Mouse (Mus musculus) liver, postnatal 0 days (tissue): ENCODE measurements around the gene Iqca. TPM values are rescaled to one million over a fixed set of nuclear protein-coding genes. Genes with fewer than 3 reads are reported as not detected.
A peak's percentile ranks its signal among the peaks of the same experiment; 100 is the strongest.

Experiments
- ATAC-seq: fragments of 200-750 bp; cut with Nextera tagmentation; 2 replicates; pipeline ENCODE4 v1.8.0; 2017; ENCODE audit warnings: mild to moderate bottlenecking, moderate library complexity
- DNase-seq: peaks from one replicate; pipeline ENCODE4 v3.0.0-alpha.2; 2016
- H3K27ac ChIP-seq: fragments of 300-500 bp; sonication (generic); 2 replicates; pipeline ENCODE4 v1.5.1; 2014; ENCODE audit warnings: antibody characterized with exemption, moderate library complexity, mild to moderate bottlenecking, low read depth
- H3K27me3 ChIP-seq: fragments of 300-500 bp; sonication (generic); 2 replicates; pipeline ENCODE4 v1.6.1; 2014; ENCODE audit warnings: low read length, control low read depth, mixed read lengths; ENCODE audit not compliant: insufficient read depth
- H3K36me3 ChIP-seq: fragments of 300-500 bp; sonication (generic); replicated peaks from 2 replicates; pipeline ENCODE4 v1.6.1; 2014; ENCODE audit warnings: mild to moderate bottlenecking, control low read depth, low read length, moderate library complexity, mixed read lengths; ENCODE audit not compliant: insufficient read depth
- H3K4me1 ChIP-seq: fragments of 300-500 bp; sonication (generic); 2 replicates; pipeline ENCODE4 v1.6.1; 2014; ENCODE audit warnings: antibody characterized with exemption, mild to moderate bottlenecking, control low read depth; ENCODE audit not compliant: insufficient read depth
- H3K4me2 ChIP-seq: fragments of 300-500 bp; sonication (generic); 2 replicates; pipeline ENCODE4 v1.6.1; 2014; ENCODE audit warnings: low read depth, mild to moderate bottlenecking, low read length, moderate library complexity, mixed read lengths
- H3K4me3 ChIP-seq: fragments of 300-500 bp; sonication (generic); 2 replicates; pipeline ENCODE4 v1.5.1; 2014; ENCODE audit warnings: low read depth, low read length
- H3K9ac ChIP-seq: fragments of 300-500 bp; sonication (generic); replicated peaks from 2 replicates; pipeline ENCODE4 v1.6.1; 2014; ENCODE audit warnings: mild to moderate bottlenecking, moderate library complexity
- H3K9me3 ChIP-seq: fragments of 300-500 bp; sonication (generic); 2 replicates; pipeline ENCODE4 v1.6.1; 2016; ENCODE audit warnings: mild to moderate bottlenecking, control low read depth, low read length, mixed read lengths
- CTCF ChIP-seq: sonication (generic); IDR thresholded peaks from 2 replicates; pipeline ENCODE4 v1.5.1; 2016; ENCODE audit warnings: antibody characterized with exemption, low read depth
- EP300 ChIP-seq: IDR thresholded peaks from 2 replicates; pipeline ENCODE4 v1.6.1; 2016; ENCODE audit warnings: antibody characterized with exemption, low read depth, mild to moderate bottlenecking
- WGBS: fragments of 180-500 bp; shearing (Covaris S2); extraction: QIAGEN DNeasy Blood & Tissue Kit; methylation state at CpG from one replicate; pipeline ENCODE4 v1.1.7; 2014; ENCODE audit not compliant: insufficient replicate concordance; 5-methylcytosine and 5-hydroxymethylcytosine counted together
- polyA plus RNA-seq: library from polyadenylated mRNA; unstranded; fragments of >200 nt; fragmentation: Nextera tagmentation; extraction: Ambion mirVana; gene quantifications from 2 replicates; pipeline ENCODE4 v1.2.1, GENCODE M21; 2015

Gene Iqca
- polyA plus RNA-seq, result 1.5 and 1.7 TPM in 2 replicates

DNA sequence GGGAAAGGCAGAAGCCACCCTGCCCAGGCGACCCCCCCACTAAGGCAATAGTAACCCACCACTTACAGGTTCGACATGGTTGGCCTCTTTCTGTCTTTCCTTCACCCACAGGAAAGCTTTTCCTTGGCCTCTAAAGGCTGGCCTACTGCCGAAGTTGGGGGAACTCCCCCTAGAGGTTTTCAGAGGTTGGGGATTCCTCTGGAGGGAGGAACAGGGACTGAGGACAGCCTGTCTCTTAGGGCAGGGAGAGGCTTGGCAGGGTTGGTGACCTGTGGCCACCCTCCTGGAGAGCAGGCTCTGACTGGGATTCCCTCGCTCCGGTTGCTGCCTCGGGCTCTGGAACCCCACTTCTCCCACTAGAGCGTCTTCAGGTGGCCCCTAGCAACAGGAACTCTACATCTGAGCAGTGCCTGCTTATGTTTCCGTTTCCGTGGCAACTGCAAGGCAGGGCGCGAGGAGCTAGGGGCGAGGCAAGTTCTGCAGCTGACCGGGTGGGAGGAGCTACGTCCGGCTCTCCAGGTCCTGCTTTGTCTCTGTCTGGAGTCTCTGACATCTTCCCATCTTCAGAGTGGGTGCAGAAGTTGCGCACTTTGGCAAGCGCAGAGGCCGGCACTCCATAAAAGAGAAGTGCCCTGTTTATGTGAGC lies at the start of gene Iqca:
Gene Iqca, minus strand, starts transcription at position 303 of the 646 bp plus-strand sequence.
- H3K36me3 ChIP-seq, result no peaks in the 10 kb centered on the region
- no peaks in the 10 kb centered on the region for H3K9me3 ChIP-seq
- H3K27me3 ChIP-seq, result peaks cover 4% of the 10 kb centered on the region; the same call in 1 of the 2 replicates
- no peak within 1 kb of the TSS for H3K4me3 ChIP-seq
- WGBS, result 3% methylated on average over 18 of the region's 18 CpGs
- DNase-seq (peak; percentile 42), ATAC-seq (peak; percentile 36; the same call in 1 of the 2 replicates)
- no peak for TF ChIP-seq CTCF
- no peak for TF ChIP-seq EP300
- no peak within 1 kb of the TSS for H3K27ac ChIP-seq
- H3K4me1 ChIP-seq, result 0 out of 2 replicates have a peak, but pooled peaks cover 4% of the 10 kb centered on the region
- H3K9ac ChIP-seq, result no peak within 1 kb of the TSS
- H3K4me2 ChIP-seq, result 0 out of 2 replicates have a peak within 1 kb of the TSS, but pooled peaks have one; percentile 18

DNA sequence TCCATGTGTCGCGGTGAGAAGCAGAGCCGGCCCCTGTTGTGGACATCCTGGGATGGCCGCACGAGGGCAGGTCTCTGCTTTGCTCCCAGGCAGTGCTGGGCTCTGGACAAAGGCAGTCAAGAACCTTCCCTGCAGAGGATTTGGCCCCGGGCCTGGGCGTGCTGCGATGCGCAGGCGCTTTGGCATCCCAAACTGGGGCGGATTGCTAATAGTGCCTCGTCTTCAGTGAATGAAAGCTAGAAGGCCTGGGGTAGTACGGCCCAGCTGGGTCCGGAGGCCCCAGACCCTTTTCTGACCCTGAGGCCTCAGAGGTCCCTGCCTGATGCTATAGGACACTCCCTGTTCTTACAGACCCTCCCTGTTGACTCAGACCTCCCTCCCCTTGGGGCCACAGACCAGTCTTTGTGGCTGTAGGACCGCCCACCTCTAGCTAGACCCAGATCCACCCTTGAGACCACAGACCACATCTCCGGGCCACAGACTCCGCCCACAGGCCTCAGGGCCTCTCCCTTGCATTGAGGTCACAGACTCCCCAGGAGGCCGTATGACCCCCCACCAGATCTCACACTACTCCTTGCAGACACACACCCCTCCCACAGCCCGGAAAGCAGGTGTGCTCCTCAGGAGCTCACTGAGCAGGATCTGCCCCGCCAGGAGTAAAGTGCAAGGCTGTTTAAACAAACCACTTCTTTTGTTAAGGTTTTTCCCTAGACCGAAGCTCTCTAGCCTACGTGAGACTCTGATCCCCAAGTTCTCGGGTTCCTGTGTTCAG lies 49.2 kb upstream of the Iqca start:
- DNase-seq (peak; percentile 28), ATAC-seq (no peak)
- H3K4me1 ChIP-seq, result no peaks in the 10 kb centered on the region
- WGBS, result 17% methylated on average over 23 of the region's 23 CpGs
- TF ChIP-seq CTCF (peak; percentile 33; the same call in 1 of the 2 replicates), EP300 (no peak)
- no peak overlapping the region for H3K9ac ChIP-seq
- no peaks in the 10 kb centered on the region for H3K9me3 ChIP-seq
- H3K27ac ChIP-seq, result no peak overlapping the region
- peaks cover 38% of the 10 kb centered on the region for H3K27me3 ChIP-seq
- H3K4me2 ChIP-seq, result no peak overlapping the region
- H3K4me3 ChIP-seq, result no peak overlapping the region
- no peaks in the 10 kb centered on the region for H3K36me3 ChIP-seq

DNA sequence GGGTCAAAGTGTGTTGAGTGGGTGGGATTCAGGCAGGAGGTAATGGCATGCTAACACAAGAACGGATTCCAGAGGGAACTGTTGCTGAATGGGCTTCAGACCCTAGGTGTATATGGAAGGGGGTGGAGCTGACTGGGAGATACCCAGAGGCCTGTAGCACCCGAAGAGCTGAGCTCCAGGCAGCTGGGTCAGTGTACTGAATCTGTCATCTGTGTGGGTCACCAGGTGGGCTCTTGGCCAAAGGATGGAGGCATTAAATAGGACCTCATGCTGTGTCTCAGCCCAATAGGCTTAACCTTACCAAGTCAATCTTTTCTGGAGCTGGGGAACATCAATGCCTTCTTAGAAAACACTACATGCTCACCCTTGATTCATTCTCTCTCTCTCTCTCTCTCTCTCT lies 48.5 kb upstream of the Iqca start:
- DNase-seq, result no peak
- Histone ChIP-seq H3K4me2 (no peak overlapping the region), H3K9me3 (no peaks in the 10 kb centered on the region), H3K4me1 (no peaks in the 10 kb centered on the region), H3K9ac (no peak overlapping the region), H3K4me3 (no peak overlapping the region), H3K27me3 (peaks cover 38% of the 10 kb centered on the region), H3K27ac (no peak overlapping the region), H3K36me3 (no peaks in the 10 kb centered on the region)
- TF ChIP-seq CTCF (no peak), EP300 (no peak)
- WGBS, result 43% methylated on average over 2 of the region's 2 CpGs
- no peak for ATAC-seq

GRCm38 (mm10) chr1:90201246-90201645 lies 48.0 kb upstream of the Iqca start:
- DNase-seq (no peak), ATAC-seq (no peak)
- H3K9me3 ChIP-seq, result no peaks in the 10 kb centered on the region
- no peaks in the 10 kb centered on the region for H3K36me3 ChIP-seq
- H3K9ac ChIP-seq, result no peak overlapping the region
- no peak overlapping the region for H3K4me3 ChIP-seq
- WGBS, result 59% methylated on average over 5 of the region's 5 CpGs
- H3K27me3 ChIP-seq, result peaks cover 38% of the 10 kb centered on the region
- no peaks in the 10 kb centered on the region for H3K4me1 ChIP-seq
- H3K4me2 ChIP-seq, result no peak overlapping the region
- H3K27ac ChIP-seq, result no peak overlapping the region
- no peak for TF ChIP-seq CTCF
- TF ChIP-seq EP300, result no peak

DNA sequence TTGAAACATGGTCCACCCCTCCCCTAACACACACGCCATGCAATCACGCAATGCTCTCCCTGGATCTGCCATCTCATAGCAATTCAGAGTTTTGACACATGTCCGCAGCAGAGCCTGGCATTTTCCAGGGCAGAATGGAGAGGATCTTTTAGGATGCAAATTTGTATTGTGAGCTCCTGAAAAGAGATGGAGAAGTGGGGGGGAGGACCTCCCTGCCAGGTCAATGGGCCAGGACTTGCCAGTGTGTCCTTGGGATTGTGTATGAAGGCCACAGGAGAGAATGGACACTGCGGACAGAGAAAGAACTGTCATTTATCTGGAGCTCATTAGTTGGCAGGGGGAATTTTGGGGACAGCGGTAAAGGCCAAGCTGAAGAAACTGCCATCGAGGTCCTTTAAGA lies 35.8 kb upstream of the Iqca start:
- DNase-seq, result no peak
- Histone ChIP-seq H3K27me3 (no peaks in the 10 kb centered on the region), H3K4me3 (no peak overlapping the region), H3K9ac (no peak overlapping the region), H3K27ac (no peak overlapping the region), H3K9me3 (no peaks in the 10 kb centered on the region), H3K4me2 (no peak overlapping the region), H3K4me1 (no peaks in the 10 kb centered on the region), H3K36me3 (no peaks in the 10 kb centered on the region)
- 82% methylated on average over 6 of the region's 6 CpGs for WGBS
- no peak for ATAC-seq
- TF ChIP-seq EP300 (no peak), CTCF (no peak)

DNA sequence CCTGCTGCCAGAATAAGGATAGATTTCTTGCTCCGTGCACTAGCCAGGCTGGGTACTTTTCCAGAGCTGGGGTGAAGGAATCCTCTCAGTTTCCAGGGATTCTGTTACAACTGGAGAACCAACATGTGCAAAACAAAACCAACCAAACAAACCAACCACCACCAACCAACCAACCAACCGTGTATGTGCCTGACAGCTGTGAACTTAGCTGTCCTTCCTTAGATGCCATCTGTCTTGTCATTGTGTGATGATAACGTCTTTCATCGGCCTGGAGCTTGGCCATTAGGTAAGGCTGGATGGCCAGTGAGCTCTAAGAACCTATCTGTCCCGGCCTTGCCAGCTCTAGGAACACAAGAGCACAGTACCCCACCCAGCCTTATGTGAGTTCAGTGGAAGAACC lies 33.7 kb upstream of the Iqca start:
- no peak overlapping the region for H3K27ac ChIP-seq
- H3K4me1 ChIP-seq, result no peaks in the 10 kb centered on the region
- no peak for ATAC-seq
- H3K27me3 ChIP-seq, result no peaks in the 10 kb centered on the region
- H3K4me3 ChIP-seq, result no peak overlapping the region
- no peak overlapping the region for H3K4me2 ChIP-seq
- no peak overlapping the region for H3K9ac ChIP-seq
- no peaks in the 10 kb centered on the region for H3K36me3 ChIP-seq
- TF ChIP-seq CTCF, result no peak
- TF ChIP-seq EP300, result no peak
- no peaks in the 10 kb centered on the region for H3K9me3 ChIP-seq
- WGBS, result 67% methylated on average over 5 of the region's 5 CpGs
- DNase-seq, result no peak
